8 mouse cellular contexts compared by ENCODE assay signal in genomic region chr10:78463769-78464167, GRCm38 (mm10). TPM values are rescaled to one million over a fixed set of nuclear protein-coding genes. Genes with fewer than 3 reads are reported as not detected.
DNase-seq lines count a peak whose midpoint lies in the region; ATAC-seq and TF ChIP-seq lines count a peak whose summit lies in the region.

No protein-coding gene starts in this region.

- no peak overlapping the region for H3K27ac ChIP-seq in thymus, adult 2 months (ENCODE audit: control insufficient read depth, insufficient read depth, low read length)
- H3K27ac ChIP-seq in limb, embryonic 15.5 days, result no peak overlapping the region
- no peak overlapping the region for H3K27ac ChIP-seq in stomach, embryonic 16.5 days (ENCODE audit: low read length)

- peak overlapping the region; percentile 79 for H3K4me3 ChIP-seq in thymus, adult 2 months (ENCODE audit: control insufficient read depth, insufficient read depth, low read length)
- H3K4me3 ChIP-seq in limb, embryonic 15.5 days, result peak overlapping the region; percentile 73
- peak overlapping the region; percentile 72 for H3K4me3 ChIP-seq in stomach, embryonic 16.5 days (replicated peaks; ENCODE audit: low read length)

- peak; percentile 39 to 41 for DNase-seq in cerebellum, adult 18-20 months
- no peak for DNase-seq in cerebellum, adult 11 months
- DNase-seq in thymus, adult 2 months, result no peak
- no peak for DNase-seq in thymus, postnatal 0 days (ENCODE audit: low spot score)
- DNase-seq in adrenal gland, adult 18-20 months (ENCODE audit: low spot score in 2 of 2), result no peak
- no peak for DNase-seq in adrenal gland, postnatal 4 days (ENCODE audit: low spot score in 2 of 2)

- H3K27me3 ChIP-seq in thymus, adult 2 months (ENCODE audit: control insufficient read depth, insufficient read depth, low read length), result no peaks in the 10 kb centered on the region
- no peaks in the 10 kb centered on the region for H3K27me3 ChIP-seq in limb, embryonic 15.5 days
- H3K27me3 ChIP-seq in stomach, embryonic 16.5 days (ENCODE audit: control insufficient read depth, insufficient read depth, low read length), result no peaks in the 10 kb centered on the region

- H3K4me1 ChIP-seq in thymus, adult 2 months (replicated peaks; ENCODE audit: control insufficient read depth, insufficient read depth, low read length), result peaks cover 24% of the 10 kb centered on the region
- H3K4me1 ChIP-seq in limb, embryonic 15.5 days, result peaks cover 46% of the 10 kb centered on the region
- peaks cover 26% of the 10 kb centered on the region for H3K4me1 ChIP-seq in stomach, embryonic 16.5 days (ENCODE audit: control insufficient read depth, insufficient read depth, low read length)

- TF ChIP-seq POLR2A in thymus, adult 2 months (IDR thresholded peaks at IDR 0.05; ENCODE audit: control insufficient read depth, extremely low read depth, insufficient read depth, low read length, poor library complexity), result no peak

- ATAC-seq in limb, embryonic 15.5 days (ENCODE audit: insufficient number of reproducible peaks, low FRiP score, low TSS enrichment, low read depth), result no peak
- ATAC-seq in stomach, embryonic 16.5 days (ENCODE audit: insufficient read depth, low FRiP score), result no peak

- H3K36me3 ChIP-seq in thymus, adult 2 months (ENCODE audit: control insufficient read depth, insufficient read depth, low read length), result no peaks in the 10 kb centered on the region
- H3K36me3 ChIP-seq in limb, embryonic 15.5 days, result no peaks in the 10 kb centered on the region
- no peaks in the 10 kb centered on the region for H3K36me3 ChIP-seq in stomach, embryonic 16.5 days (ENCODE audit: control insufficient read depth, insufficient read depth, low read length)

- no peaks in the 10 kb centered on the region for H3K9me3 ChIP-seq in limb, embryonic 15.5 days
- H3K9me3 ChIP-seq in stomach, embryonic 16.5 days (replicated peaks; ENCODE audit: control insufficient read depth, low read length), result no peaks in the 10 kb centered on the region

- no peak overlapping the region for H3K9ac ChIP-seq in limb, embryonic 15.5 days
- H3K9ac ChIP-seq in stomach, embryonic 16.5 days (ENCODE audit: low read length), result peak overlapping the region; percentile 77

- H3K4me2 ChIP-seq in limb, embryonic 15.5 days, result peak overlapping the region; percentile 100
- H3K4me2 ChIP-seq in stomach, embryonic 16.5 days (ENCODE audit: low read depth, low read length), result peak overlapping the region; percentile 99

- no peak for TF ChIP-seq CTCF in thymus, adult 2 months (IDR thresholded peaks at IDR 0.05; ENCODE audit: borderline replicate concordance, control insufficient read depth, extremely low read depth, insufficient read depth, low read length, poor library complexity)

- WGBS in thymus, adult 2 months, result 94% methylated on average over 3 of the region's 3 CpGs
- WGBS in limb, embryonic 15.5 days, result 84% methylated on average over 3 of the region's 3 CpGs
- WGBS in stomach, embryonic 16.5 days, result 72% methylated on average over 3 of the region's 3 CpGs

RNA-seq across cellular contexts. Expression of gene Pdxk, which starts 1.0 kb away (rescaled TPM):
- polyA plus RNA-seq in thymus, adult 2 months (2012; rRNA removed), result 26.1 and 28.8 TPM in 2 replicates
- polyA plus RNA-seq in thymus, postnatal 0 days (2015; fragmentation: Nextera tagmentation; extraction: Ambion mirVana), result 16.4 and 17.9 TPM in 2 replicates
- polyA plus RNA-seq in limb, embryonic 15.5 days (2015; fragmentation: Nextera tagmentation; extraction: Ambion mirVana), result 11.9 and 13.1 TPM in 2 replicates
- polyA plus RNA-seq in stomach, embryonic 16.5 days (2015; fragmentation: Nextera tagmentation; extraction: Ambion mirVana), result 12.4 and 12.7 TPM in 2 replicates
- total RNA-seq in adrenal gland, adult 18-20 months (2021), result 10 to 100 TPM; 25.8 to 35.9 TPM
- 10 to 100 TPM; 20.4 to 20.8 TPM for total RNA-seq in adrenal gland, postnatal 4 days (2021)

RNA-seq across cellular contexts. Expression of gene Cstb, which starts 38.3 kb away (rescaled TPM):
- polyA plus RNA-seq in thymus, adult 2 months (2012; rRNA removed), result 212 and 247 TPM in 2 replicates
- polyA plus RNA-seq in thymus, postnatal 0 days (2015; fragmentation: Nextera tagmentation; extraction: Ambion mirVana), result 1,727 and 1,921 TPM in 2 replicates
- 313 and 319 TPM in 2 replicates for polyA plus RNA-seq in limb, embryonic 15.5 days (2015; fragmentation: Nextera tagmentation; extraction: Ambion mirVana)
- polyA plus RNA-seq in stomach, embryonic 16.5 days (2015; fragmentation: Nextera tagmentation; extraction: Ambion mirVana), result 406 and 433 TPM in 2 replicates
- 100 to 1,000 TPM; 317 to 349 TPM for total RNA-seq in adrenal gland, adult 18-20 months (2021)
- 100 to 1,000 TPM; 171 to 196 TPM for total RNA-seq in adrenal gland, postnatal 4 days (2021)

RNA-seq across cellular contexts. Expression of gene Rrp1, which starts 50.9 kb away (rescaled TPM):
- polyA plus RNA-seq in thymus, adult 2 months (2012; rRNA removed), result 133 and 164 TPM in 2 replicates
- polyA plus RNA-seq in thymus, postnatal 0 days (2015; fragmentation: Nextera tagmentation; extraction: Ambion mirVana), result 373 and 391 TPM in 2 replicates
- polyA plus RNA-seq in limb, embryonic 15.5 days (2015; fragmentation: Nextera tagmentation; extraction: Ambion mirVana), result 259 and 289 TPM in 2 replicates
- 242 and 272 TPM in 2 replicates for polyA plus RNA-seq in stomach, embryonic 16.5 days (2015; fragmentation: Nextera tagmentation; extraction: Ambion mirVana)
- total RNA-seq in adrenal gland, adult 18-20 months (2021), result 100 to 1,000 TPM; 255 to 265 TPM
- total RNA-seq in adrenal gland, postnatal 4 days (2021), result 100 to 1,000 TPM; 282 to 296 TPM

RNA-seq across cellular contexts. Expression of gene Olfr1358, which starts 53.5 kb away (rescaled TPM):
- polyA plus RNA-seq in thymus, adult 2 months (2012; rRNA removed), result 0.09 TPM in 1 of 2 replicates, not detected in the other
- not detected in 2 replicates for polyA plus RNA-seq in thymus, postnatal 0 days (2015; fragmentation: Nextera tagmentation; extraction: Ambion mirVana)
- polyA plus RNA-seq in limb, embryonic 15.5 days (2015; fragmentation: Nextera tagmentation; extraction: Ambion mirVana), result not detected in 2 replicates
- polyA plus RNA-seq in stomach, embryonic 16.5 days (2015; fragmentation: Nextera tagmentation; extraction: Ambion mirVana), result not detected in 2 replicates
- not detected for total RNA-seq in adrenal gland, adult 18-20 months (2021)
- not detected for total RNA-seq in adrenal gland, postnatal 4 days (2021)

Comparison
In these comparisons a context has a peak if more than half of its experiments do, and no peak if none do; other contexts are left out.
1. DNase-seq: peak in cerebellum, adult 18-20 months (2 of 2); none in cerebellum, adult 11 months (single experiment), thymus, adult 2 months (single experiment), thymus, postnatal 0 days (single experiment), adrenal gland, adult 18-20 months (0 of 2) and adrenal gland, postnatal 4 days (0 of 2).
2. Peak in every context shown above with its lines, with median percentiles within 50 percentile points of each other: H3K4me3 ChIP-seq.